ENCODE assay signal across 8 mouse cellular contexts in the genomic region with DNA sequence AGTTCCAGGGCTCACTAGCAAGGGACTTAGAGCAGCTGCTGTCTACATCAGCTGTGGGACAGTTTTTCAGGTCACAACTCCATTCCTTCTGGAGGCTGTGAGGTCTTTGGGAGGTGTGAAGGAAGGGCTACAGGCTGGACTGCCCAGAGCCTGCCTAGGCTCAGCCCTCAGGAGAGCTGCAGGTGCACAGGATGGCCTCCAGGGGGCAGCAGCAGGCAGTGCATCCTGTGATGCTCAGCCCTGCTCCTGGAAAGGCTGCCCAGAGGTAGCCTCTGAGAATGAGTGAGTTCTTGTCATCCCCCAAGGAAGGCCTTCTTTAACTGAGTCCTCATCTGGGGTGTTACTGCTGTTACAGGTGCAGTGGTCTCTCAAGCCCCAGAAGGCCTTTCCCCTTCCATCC. TPM values are rescaled to one million over a fixed set of nuclear protein-coding genes. Genes with fewer than 3 reads are reported as not detected.
DNase-seq lines count a peak whose midpoint lies in the region; ATAC-seq and TF ChIP-seq lines count a peak whose summit lies in the region.

No protein-coding gene starts in this region.

- no peaks in the 10 kb centered on the region for H3K9me3 ChIP-seq in kidney, embryonic 14.5 days (ENCODE audit: control insufficient read depth, low read length)
- H3K9me3 ChIP-seq in liver, embryonic 12.5 days (replicated peaks), result no peaks in the 10 kb centered on the region

- intact Hi-C loops in heart, adult 2 months (cut with DNase I), result loop anchor here (1.0 to 5.0 kb wide), 4 partner anchors 115 to 489 kb away; no protein-coding TSS in a partner anchor

- H3K36me3 ChIP-seq in heart, adult 2 months (ENCODE audit: control insufficient read depth, insufficient read depth, low read length), result no peaks in the 10 kb centered on the region
- peaks cover 76% of the 10 kb centered on the region for H3K36me3 ChIP-seq in kidney, embryonic 14.5 days (ENCODE audit: control insufficient read depth, insufficient read depth, low read length)
- peaks cover 71% of the 10 kb centered on the region for H3K36me3 ChIP-seq in liver, embryonic 12.5 days
- H3K36me3 ChIP-seq in myocyte (ENCODE audit: control insufficient read depth, insufficient read depth), result peaks cover 3% of the 10 kb centered on the region

- no peaks in the 10 kb centered on the region for H3K79me2 ChIP-seq in heart, adult 2 months (replicated peaks; ENCODE audit: control insufficient read depth, insufficient read depth, low read length)
- no peaks in the 10 kb centered on the region for H3K79me2 ChIP-seq in myocyte (ENCODE audit: control insufficient read depth, insufficient read depth)

- TF ChIP-seq EP300 in heart, adult 2 months (IDR thresholded peaks at IDR 0.05; ENCODE audit: insufficient read depth, low read depth, low read length), result peak; percentile 76

- H3K27me3 ChIP-seq in heart, adult 2 months (ENCODE audit: control insufficient read depth, insufficient read depth, low read length), result no peaks in the 10 kb centered on the region
- H3K27me3 ChIP-seq in kidney, embryonic 14.5 days (ENCODE audit: control insufficient read depth, insufficient read depth, low read length), result no peaks in the 10 kb centered on the region
- H3K27me3 ChIP-seq in liver, embryonic 12.5 days (replicated peaks), result no peaks in the 10 kb centered on the region
- H3K27me3 ChIP-seq in myocyte (ENCODE audit: control insufficient read depth, insufficient read depth, insufficient read length), result no peaks in the 10 kb centered on the region

- H3K27ac ChIP-seq in heart, adult 2 months, result no peak overlapping the region
- H3K27ac ChIP-seq in kidney, embryonic 14.5 days (ENCODE audit: low read depth, low read length), result no peak overlapping the region
- no peak overlapping the region for H3K27ac ChIP-seq in liver, embryonic 12.5 days

- no peak overlapping the region for H3ac ChIP-seq in myocyte (ENCODE audit: control insufficient read depth, insufficient read length)

- H3K4me2 ChIP-seq in kidney, embryonic 14.5 days (replicated peaks; ENCODE audit: low read depth, low read length), result no peak overlapping the region
- no peak overlapping the region for H3K4me2 ChIP-seq in liver, embryonic 12.5 days
- H3K4me2 ChIP-seq in myocyte (ENCODE audit: low read depth), result no peak overlapping the region

- no peak for TF ChIP-seq CTCF in heart, adult 2 months (IDR thresholded peaks at IDR 0.05)

- no peak for TF ChIP-seq POLR2A in heart, adult 2 months (IDR thresholded peaks at IDR 0.05; ENCODE audit: insufficient read depth, low read depth, low read length)
- TF ChIP-seq POLR2A in myocyte (IDR thresholded peaks at IDR 0.05; ENCODE audit: insufficient read length, low read depth), result peak; percentile 29

- no peak overlapping the region for H3K9ac ChIP-seq in heart, adult 2 months (ENCODE audit: low read depth, low read length)
- no peak overlapping the region for H3K9ac ChIP-seq in kidney, embryonic 14.5 days (ENCODE audit: low read depth, low read length)
- no peak overlapping the region for H3K9ac ChIP-seq in liver, embryonic 12.5 days

- no peak overlapping the region for H3K4me3 ChIP-seq in heart, adult 2 months
- H3K4me3 ChIP-seq in kidney, embryonic 14.5 days (ENCODE audit: low read length), result no peak overlapping the region
- no peak overlapping the region for H3K4me3 ChIP-seq in liver, embryonic 12.5 days
- H3K4me3 ChIP-seq in myocyte, result no peak overlapping the region

- peak; percentile 80 for ATAC-seq in kidney, embryonic 14.5 days (ENCODE audit: low FRiP score, low TSS enrichment)
- peak; percentile 57; the same call in 1 of the 2 replicates for ATAC-seq in liver, embryonic 12.5 days

- no peaks in the 10 kb centered on the region for H3K4me1 ChIP-seq in heart, adult 2 months (ENCODE audit: control insufficient read depth, insufficient read depth, low read length)
- H3K4me1 ChIP-seq in kidney, embryonic 14.5 days (ENCODE audit: control insufficient read depth, insufficient read depth, low read length), result no peaks in the 10 kb centered on the region
- no peaks in the 10 kb centered on the region; the same call in 1 of the 2 replicates for H3K4me1 ChIP-seq in liver, embryonic 12.5 days

- DNase-seq in 416B (ENCODE audit: low read depth), result peak; percentile 57
- DNase-seq in adrenal gland, postnatal 14 days, result peak; percentile 87
- DNase-seq in embryo, embryonic 9.5 days (ENCODE audit: extremely low spot score), result peak; percentile 70
- DNase-seq in heart, adult 2 months, result peak; percentile 58 to 78
- peak; percentile 63 to 89 for DNase-seq in spleen, postnatal 4 days (ENCODE audit: low spot score in 2 of 2)

TF ChIP-seq in myocyte, 11 proteins besides CTCF, POLR2A, EP300 and RAD21:
- TF ChIP-seq E2F4 (IDR thresholded peaks at IDR 0.05; ENCODE audit: insufficient read depth) (no peak), USF1 (IDR thresholded peaks at IDR 0.05; ENCODE audit: low read depth) (no peak), POLR2AphosphoS2 (IDR thresholded peaks at IDR 0.05; ENCODE audit: insufficient read length, low read depth) (peak; percentile 55), MYOG (IDR thresholded peaks at IDR 0.05; ENCODE audit: control insufficient read depth in 1 of 3, insufficient read depth in 1 of 3, insufficient read length in 2 of 3, low read depth in 2 of 3) (peak in 2 of 3 experiments; percentile 16 to 77), TCF12 (IDR thresholded peaks at IDR 0.05; ENCODE audit: insufficient read depth, poor library complexity, severe bottlenecking) (no peak), SRF (IDR thresholded peaks at IDR 0.05; ENCODE audit: control insufficient read depth, insufficient read length, low read depth) (no peak), REST (IDR thresholded peaks at IDR 0.05; ENCODE audit: insufficient read depth, insufficient read length) (no peak), CEBPB (IDR thresholded peaks at IDR 0.05; ENCODE audit: insufficient read depth, poor library complexity, severe bottlenecking) (no peak), MYOD1 (IDR thresholded peaks at IDR 0.05; ENCODE audit: control insufficient read depth in 1 of 3, insufficient read length in 2 of 3, low read depth in 2 of 3) (peak in 1 of 3 experiments; percentile 12), TCF3 (IDR thresholded peaks at IDR 0.05; ENCODE audit: insufficient read length, low read depth) (no peak), MAX (IDR thresholded peaks at IDR 0.05; ENCODE audit: low read depth) (no peak)

RNA-seq across cellular contexts. Expression of a gene that starts 12.5 kb away (rescaled TPM):
- total RNA-seq in adrenal gland, postnatal 14 days (2021), result 19.7 and 22.4 TPM in 2 replicates
- total RNA-seq in heart, adult 2 months (2021), result 1 to 10 TPM; 6.9 to 7.3 TPM
- polyA plus RNA-seq in heart, adult 2 months (2012; rRNA removed), result 6.9 and 8.3 TPM in 2 replicates
- polyA plus RNA-seq in kidney, embryonic 14.5 days (2014; fragmentation: Nextera tagmentation; extraction: Ambion mirVana), result 14.6 and 18.4 TPM in 2 replicates
- 7.9 and 10.5 TPM in 2 replicates for polyA plus RNA-seq in liver, embryonic 12.5 days (2016; fragmentation: Nextera tagmentation; extraction: Ambion mirVana)
- polyA plus RNA-seq in myocyte (2012; fragmentation: generic; extraction: Trizol), result 16.6 TPM

RNA-seq across cellular contexts. Expression of a gene that starts 43.9 kb away (rescaled TPM):
- 3.3 and 4.1 TPM in 2 replicates for total RNA-seq in adrenal gland, postnatal 14 days (2021)
- total RNA-seq in heart, adult 2 months (2021), result under 1 TPM; 0.09 to 0.23 TPM
- 0.12 and 0.16 TPM in 2 replicates for polyA plus RNA-seq in heart, adult 2 months (2012; rRNA removed)
- 0.40 and 0.53 TPM in 2 replicates for polyA plus RNA-seq in kidney, embryonic 14.5 days (2014; fragmentation: Nextera tagmentation; extraction: Ambion mirVana)
- polyA plus RNA-seq in liver, embryonic 12.5 days (2016; fragmentation: Nextera tagmentation; extraction: Ambion mirVana), result 0.04 and 0.06 TPM in 2 replicates
- polyA plus RNA-seq in myocyte (2012; fragmentation: generic; extraction: Trizol), result 9.3 TPM
